In genomic region chr7:90095766-90096372, GRCm38 (mm10) we compare ENCODE assay signal across 14 mouse cellular contexts. TPM values are rescaled to one million over a fixed set of nuclear protein-coding genes. Genes with fewer than 3 reads are reported as not detected.
DNase-seq lines count a peak whose midpoint lies in the region; ATAC-seq and TF ChIP-seq lines count a peak whose summit lies in the region.
"Had no signal": no experiment of that assay in that cellular context is flagged by ENCODE, and none has a peak within 500 bp of the region (broad histone marks: within the 10 kb centered on the region; RNA-seq: fewer than 3 reads in every experiment).

No protein-coding gene starts in this region.

- H3K36me3 ChIP-seq in embryonic facial prominence, embryonic 14.5 days (ENCODE audit: control insufficient read depth, insufficient read depth, low read length), result no peaks in the 10 kb centered on the region
- no peaks in the 10 kb centered on the region for H3K36me3 ChIP-seq in embryonic facial prominence, embryonic 10.5 days (replicated peaks)
- H3K36me3 ChIP-seq in hindbrain, postnatal 0 days (ENCODE audit: insufficient read depth, low read length), result no peaks in the 10 kb centered on the region
- H3K36me3 ChIP-seq in hindbrain, embryonic 12.5 days, result no peaks in the 10 kb centered on the region
- H3K36me3 ChIP-seq: heart, embryonic 13.5 days; liver, embryonic 15.5 days had no signal

- H3K4me3 ChIP-seq in embryonic facial prominence, embryonic 14.5 days (ENCODE audit: low read depth, low read length), result no peak overlapping the region
- H3K4me3 ChIP-seq in embryonic facial prominence, embryonic 10.5 days, result no peak overlapping the region
- no peak overlapping the region for H3K4me3 ChIP-seq in hindbrain, postnatal 0 days (ENCODE audit: low read length)
- no peak overlapping the region for H3K4me3 ChIP-seq in hindbrain, embryonic 12.5 days
- H3K4me3 ChIP-seq: heart, embryonic 13.5 days; liver, embryonic 15.5 days; myocyte had no signal

- H3K9ac ChIP-seq in embryonic facial prominence, embryonic 14.5 days (ENCODE audit: low read depth, low read length), result no peak overlapping the region
- no peak overlapping the region for H3K9ac ChIP-seq in hindbrain, postnatal 0 days (replicated peaks; ENCODE audit: low read length)
- H3K9ac ChIP-seq in hindbrain, embryonic 12.5 days, result no peak overlapping the region
- H3K9ac ChIP-seq: heart, embryonic 13.5 days; liver, embryonic 15.5 days had no signal

- H3K27me3 ChIP-seq in embryonic facial prominence, embryonic 14.5 days (replicated peaks; ENCODE audit: control insufficient read depth, insufficient read depth, low read length), result no peaks in the 10 kb centered on the region
- H3K27me3 ChIP-seq in embryonic facial prominence, embryonic 10.5 days (replicated peaks; ENCODE audit: low read depth, poor library complexity, severe bottlenecking), result no peaks in the 10 kb centered on the region
- H3K27me3 ChIP-seq in hindbrain, postnatal 0 days (ENCODE audit: insufficient read depth, low read length), result no peaks in the 10 kb centered on the region
- no peaks in the 10 kb centered on the region for H3K27me3 ChIP-seq in hindbrain, embryonic 12.5 days
- H3K27me3 ChIP-seq: heart, embryonic 13.5 days had no signal

- no peak for ATAC-seq in embryonic facial prominence, embryonic 14.5 days (ENCODE audit: low read depth)
- ATAC-seq in hindbrain, postnatal 0 days, result peak; percentile 45; the same call in 1 of the 2 replicates
- no peak for ATAC-seq in hindbrain, embryonic 12.5 days (ENCODE audit: low FRiP score)
- ATAC-seq in inflammation-experienced regulatory T-cells, adult 6 months, result no peak

- WGBS in embryonic facial prominence, embryonic 14.5 days, result 61% methylated on average over 6 of the region's 6 CpGs
- WGBS in embryonic facial prominence, embryonic 10.5 days, result 85% methylated on average over 6 of the region's 6 CpGs
- 51% methylated on average over 6 of the region's 6 CpGs for WGBS in hindbrain, postnatal 0 days
- 81% methylated on average over 6 of the region's 6 CpGs for WGBS in hindbrain, embryonic 12.5 days

- H3K4me2 ChIP-seq in embryonic facial prominence, embryonic 14.5 days (ENCODE audit: low read depth, low read length), result no peak overlapping the region
- H3K4me2 ChIP-seq in hindbrain, postnatal 0 days (ENCODE audit: low read depth, low read length), result no peak overlapping the region
- no peak overlapping the region for H3K4me2 ChIP-seq in hindbrain, embryonic 12.5 days (replicated peaks)
- H3K4me2 ChIP-seq: heart, embryonic 13.5 days; liver, embryonic 15.5 days had no signal

- no peak overlapping the region for H3K27ac ChIP-seq in embryonic facial prominence, embryonic 14.5 days (replicated peaks; ENCODE audit: low read depth, low read length)
- H3K27ac ChIP-seq in embryonic facial prominence, embryonic 10.5 days (replicated peaks), result no peak overlapping the region
- H3K27ac ChIP-seq in hindbrain, postnatal 0 days, result no peak overlapping the region
- H3K27ac ChIP-seq in hindbrain, embryonic 12.5 days, result no peak overlapping the region
- H3K27ac ChIP-seq: heart, embryonic 13.5 days; kidney, postnatal 0 days; liver, embryonic 15.5 days had no signal

- H3K4me1 ChIP-seq in embryonic facial prominence, embryonic 14.5 days (ENCODE audit: control insufficient read depth, insufficient read depth, low read length), result peaks cover 16% of the 10 kb centered on the region
- no peaks in the 10 kb centered on the region for H3K4me1 ChIP-seq in embryonic facial prominence, embryonic 10.5 days
- no peaks in the 10 kb centered on the region for H3K4me1 ChIP-seq in hindbrain, postnatal 0 days (ENCODE audit: insufficient read depth, low read length)
- H3K4me1 ChIP-seq in hindbrain, embryonic 12.5 days, result peaks cover 5% of the 10 kb centered on the region; the same call in 1 of the 2 replicates

- H3K9me3 ChIP-seq in embryonic facial prominence, embryonic 14.5 days (ENCODE audit: control insufficient read depth, low read length), result no peaks in the 10 kb centered on the region
- H3K9me3 ChIP-seq in embryonic facial prominence, embryonic 10.5 days, result no peaks in the 10 kb centered on the region
- H3K9me3 ChIP-seq in hindbrain, postnatal 0 days (ENCODE audit: low read length), result no peaks in the 10 kb centered on the region
- no peaks in the 10 kb centered on the region for H3K9me3 ChIP-seq in hindbrain, embryonic 12.5 days (replicated peaks)
- H3K9me3 ChIP-seq: heart, embryonic 13.5 days; liver, embryonic 15.5 days had no signal

- peak; percentile 63 for DNase-seq in embryonic facial prominence, embryonic 14.5 days (ENCODE audit: low spot score)
- no peak for DNase-seq in embryonic facial prominence, embryonic 10.5 days (ENCODE audit: low spot score)
- peak; percentile 42 for DNase-seq in hindbrain, postnatal 0 days (ENCODE audit: low spot score)
- DNase-seq in urinary bladder, postnatal 4 days (ENCODE audit: low spot score in 2 of 2), result peak; percentile 40 to 60
- no peak for DNase-seq in urinary bladder, postnatal 10 days (ENCODE audit: low spot score)
- DNase-seq in right cerebral cortex, adult 18-20 months, result no peak
- DNase-seq: adrenal gland, postnatal 14 days; cerebellum, adult 18-20 months had no signal

- TF ChIP-seq CTCF in hindbrain, postnatal 0 days (IDR thresholded peaks at IDR 0.05; ENCODE audit: low read depth), result no peak

RNA-seq across cellular contexts. Expression of gene Picalm, which starts 34.1 kb away (rescaled TPM):
- 59.0 and 60.0 TPM in 2 replicates for polyA plus RNA-seq in embryonic facial prominence, embryonic 14.5 days (2014; fragmentation: Nextera tagmentation; extraction: Ambion mirVana)
- polyA plus RNA-seq in embryonic facial prominence, embryonic 10.5 days (2016; fragmentation: Nextera tagmentation; extraction: Ambion mirVana), result 29.0 and 30.3 TPM in 2 replicates
- total RNA-seq in hindbrain, postnatal 0 days (2014; rRNA removed), result 132 and 141 TPM in 2 replicates
- 22.4 and 25.2 TPM in 2 replicates for polyA plus RNA-seq in hindbrain, postnatal 0 days (2015; fragmentation: Nextera tagmentation; extraction: Ambion mirVana)
- 44.8 and 49.0 TPM in 2 replicates for polyA plus RNA-seq in hindbrain, embryonic 12.5 days (2016; fragmentation: Nextera tagmentation; extraction: Ambion mirVana)
- 10 to 100 TPM; 60.5 to 86.9 (median 80.0) TPM for polyA plus RNA-seq in inflammation-experienced regulatory T-cells, adult 6 months (2017; shearing (Covaris generic))

Comparison
In these comparisons a context has a peak if more than half of its experiments do, and no peak if none do; other contexts are left out.
1. DNase-seq: peak in embryonic facial prominence, embryonic 14.5 days (single experiment), hindbrain, postnatal 0 days (single experiment) and urinary bladder, postnatal 4 days (2 of 2); none in embryonic facial prominence, embryonic 10.5 days (single experiment), urinary bladder, postnatal 10 days (single experiment) and right cerebral cortex, adult 18-20 months (single experiment).